Mouse (Mus musculus): Measurements from ENCODE around the gene Sema3f.
A peak's percentile ranks its signal among the peaks of the same experiment; 100 is the strongest.

Gene Sema3f

GRCm38 (mm10) chr9:107709697-107710483, at the start of gene Sema3f:
TSS of gene Sema3f (minus strand) at chr9:107710475.
- DNase-seq (ENCODE audit: low read depth, low spot score): peak; percentile 88

DNA sequence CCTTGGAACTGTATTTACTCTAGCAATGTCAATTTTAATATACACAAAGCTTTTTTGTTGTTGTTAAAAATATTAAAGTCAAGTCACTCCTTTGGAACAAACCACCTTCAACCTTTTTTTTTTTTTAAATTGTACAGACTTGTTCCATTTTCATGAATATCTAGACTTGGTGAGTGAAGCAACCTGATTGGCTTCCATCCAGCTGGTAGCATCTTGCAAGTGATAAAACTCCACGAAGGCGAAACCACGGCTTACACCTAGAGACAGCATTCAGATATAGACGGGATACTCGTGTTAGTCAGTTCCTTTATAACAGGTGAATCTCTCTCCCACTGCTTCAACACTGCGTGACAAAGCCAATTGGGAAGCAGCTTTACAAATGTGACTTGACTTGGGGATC, 49.3 kb upstream of the Sema3f start:
- DNase-seq (ENCODE audit: low read depth, low spot score): no peak

DNA sequence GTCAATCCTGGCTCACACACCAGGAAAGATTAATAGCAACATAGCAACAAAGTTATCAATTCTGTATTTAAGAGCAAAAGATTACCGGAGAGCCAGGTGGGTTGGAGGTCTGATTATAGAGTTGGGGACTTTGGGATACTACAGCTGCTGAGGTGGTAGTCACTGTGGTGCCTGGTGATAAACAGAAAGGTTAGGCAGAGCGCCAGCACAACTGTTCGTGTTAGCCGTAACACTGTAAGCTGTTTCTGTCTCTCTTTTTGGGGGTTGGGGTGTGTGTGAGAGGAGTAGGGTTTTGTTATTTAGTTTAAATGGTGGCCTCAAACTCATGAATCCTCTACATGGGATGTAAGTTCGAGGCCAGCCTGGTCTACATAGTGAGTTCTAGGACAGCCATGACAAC, 40.1 kb upstream of the Sema3f start:
- DNase-seq (ENCODE audit: low read depth, low spot score): no peak

DNA sequence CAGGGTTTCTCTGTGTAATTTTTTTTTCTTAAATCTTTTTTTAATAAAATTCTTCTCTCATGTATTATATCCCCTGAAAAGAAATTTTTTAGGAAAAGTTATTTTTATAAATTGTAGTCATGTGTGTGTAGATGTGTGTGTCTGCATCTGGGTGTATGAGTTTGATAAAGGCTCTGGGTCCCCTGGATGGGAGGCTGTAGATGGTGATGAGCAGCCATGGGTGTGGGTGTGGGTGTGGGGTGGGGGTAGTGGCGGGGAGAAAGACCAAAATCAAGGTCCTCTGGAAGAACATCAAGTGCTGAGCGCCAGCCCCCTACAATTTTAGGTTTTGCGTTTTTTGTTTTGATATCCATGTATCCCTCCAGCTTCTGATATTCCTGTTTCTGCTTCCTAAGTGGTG, 37.8 kb upstream of the Sema3f start:
- no peak for DNase-seq (ENCODE audit: low read depth, low spot score)

GRCm38 (mm10) chr9:107747310-107747709, 37.0 kb upstream of the Sema3f start:
- no peak for DNase-seq (ENCODE audit: low read depth, low spot score)

- DNase-seq (ENCODE audit: low read depth, low spot score): no peak
These were observed 36.4 kb upstream of the Sema3f start for GRCm38 (mm10) chr9:107746679-107747078.

- no peak for DNase-seq (ENCODE audit: low read depth, low spot score)
These were observed 33.8 kb upstream of the Sema3f start for GRCm38 (mm10) chr9:107744061-107744460.

DNA sequence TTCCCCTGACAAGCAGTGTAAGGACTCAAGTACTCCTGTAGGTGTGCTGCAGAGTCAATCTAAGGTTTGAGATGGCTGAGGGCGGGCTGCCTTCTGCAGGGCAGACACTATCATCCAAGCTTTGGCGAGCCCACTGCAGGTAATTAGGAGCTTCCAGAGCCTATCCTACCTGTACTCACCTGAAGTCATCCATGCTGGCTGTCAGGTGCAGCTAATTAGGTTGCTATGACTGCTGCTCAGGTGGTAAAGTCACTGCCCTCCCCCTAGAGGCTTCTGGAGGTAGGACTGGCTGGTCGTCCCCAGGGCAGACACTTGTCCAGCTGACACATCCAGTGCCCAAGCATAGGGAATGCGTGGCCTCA, 28.5 kb upstream of the Sema3f start:
- peak; percentile 49 for DNase-seq (ENCODE audit: low read depth, low spot score)

GRCm38 (mm10) chr9:107738020-107738840, 28.0 kb upstream of the Sema3f start:
- peak; percentile 91 for DNase-seq (ENCODE audit: low read depth, low spot score)

GRCm38 (mm10) chr9:107736185-107736485, 25.9 kb upstream of the Sema3f start:
- no peak for DNase-seq (ENCODE audit: low read depth, low spot score)

DNA sequence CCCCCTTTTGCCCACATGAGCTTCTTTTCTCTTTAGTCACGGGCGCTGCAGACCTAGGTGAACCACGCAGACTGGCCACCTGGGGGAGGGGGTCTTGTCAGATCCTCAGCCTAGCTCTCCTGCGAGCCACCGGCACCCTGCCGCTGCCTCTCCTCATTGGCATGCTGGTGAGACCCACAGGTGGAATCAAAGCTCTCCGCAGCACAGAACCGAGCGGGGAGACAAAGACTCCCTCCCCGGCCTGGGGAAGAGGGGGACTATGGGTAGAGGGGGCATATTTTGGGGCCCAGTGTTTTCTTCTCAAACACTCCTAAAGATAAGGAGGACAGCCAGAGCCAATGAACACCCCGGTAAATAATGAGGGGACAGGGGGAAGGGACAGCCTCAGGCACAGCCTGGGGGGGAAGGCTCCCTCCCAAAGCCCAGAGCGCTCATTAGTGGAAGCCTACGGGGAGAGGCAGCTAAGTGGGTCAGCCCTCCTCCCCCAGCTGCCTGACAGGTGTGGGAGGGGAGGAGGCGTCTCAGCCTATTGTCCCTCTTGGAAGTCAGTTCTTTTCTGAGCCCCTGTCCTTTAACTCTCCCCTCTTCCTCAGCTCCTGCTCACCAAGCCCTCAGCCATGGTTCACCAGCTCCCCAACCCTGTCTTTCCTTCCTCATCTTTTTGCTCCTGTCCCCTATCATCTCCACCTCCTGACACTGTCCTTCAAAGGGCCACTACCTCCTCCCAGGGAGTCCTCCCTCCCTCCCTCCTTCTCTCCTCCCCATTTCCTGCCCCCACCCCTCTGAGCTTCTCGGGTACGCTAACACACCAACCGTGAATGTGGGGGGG, 25.3 kb upstream of the Sema3f start:
- peak; percentile 57 for DNase-seq (ENCODE audit: low read depth, low spot score)

GRCm38 (mm10) chr9:107734567-107734971, 24.3 kb upstream of the Sema3f start:
- no peak for DNase-seq (ENCODE audit: low read depth, low spot score)

- DNase-seq (ENCODE audit: low read depth, low spot score): peak; percentile 46
These were observed 19.4 kb upstream of the Sema3f start for GRCm38 (mm10) chr9:107729709-107730108.

DNA sequence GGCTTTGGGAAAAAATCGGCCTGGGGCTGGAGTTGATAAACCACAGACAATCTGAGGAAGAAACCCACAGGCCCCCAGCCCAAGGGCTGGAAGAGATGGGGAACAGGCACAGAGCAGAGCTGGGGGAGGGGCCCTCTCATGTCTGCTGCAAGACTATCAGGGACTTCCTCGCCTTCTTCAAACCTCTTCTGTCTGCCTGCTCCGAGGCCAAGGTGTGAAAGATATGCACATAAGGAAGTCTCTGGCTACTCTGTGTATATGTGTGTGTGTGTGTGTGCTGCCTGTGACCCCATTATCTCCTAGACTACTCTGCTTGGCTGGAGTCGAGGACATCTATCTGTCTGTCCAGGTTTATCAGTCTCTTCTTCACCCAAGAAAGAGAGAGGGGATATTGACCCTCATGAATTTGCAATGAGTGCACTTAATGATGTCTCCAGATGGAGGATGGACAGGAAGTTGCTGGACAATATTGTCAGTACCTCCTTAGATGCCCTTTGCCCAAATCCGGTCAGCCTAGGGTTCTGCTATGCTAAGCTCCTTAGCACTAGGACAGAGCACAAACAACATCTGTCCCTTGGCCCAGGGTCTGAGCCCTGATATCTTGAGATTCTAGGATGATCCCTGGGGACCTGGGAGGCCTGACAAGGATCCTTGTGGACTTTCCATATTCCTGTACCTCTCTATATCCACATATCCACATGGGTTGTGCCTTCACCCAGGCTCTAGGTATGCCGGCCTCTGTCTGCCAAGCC, 18.8 kb upstream of the Sema3f start:
- no peak for DNase-seq (ENCODE audit: low read depth, low spot score)

DNA sequence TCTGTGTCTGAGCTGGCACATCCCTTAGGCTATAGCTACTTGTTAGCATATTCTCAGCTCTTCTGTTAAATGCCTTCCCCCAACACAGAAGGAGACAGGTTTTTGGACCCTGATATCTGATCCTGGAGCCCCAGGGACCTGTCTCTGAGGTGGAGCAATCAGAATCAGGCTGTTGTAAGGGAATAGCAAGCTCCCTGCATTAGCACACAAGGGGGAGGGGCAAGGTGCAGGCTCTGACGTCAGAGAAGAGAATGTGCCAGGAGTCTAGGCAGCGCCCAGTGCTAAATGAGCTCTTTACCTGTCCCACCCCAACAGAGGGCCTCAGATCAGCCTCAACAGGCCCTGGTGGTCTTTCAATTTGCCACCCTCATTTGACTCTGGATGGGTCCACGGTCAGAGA, 16.8 kb upstream of the Sema3f start:
- DNase-seq (ENCODE audit: low read depth, low spot score): peak; percentile 54

GRCm38 (mm10) chr9:107724796-107725195, 14.5 kb upstream of the Sema3f start:
- no peak for DNase-seq (ENCODE audit: low read depth, low spot score)

- no peak for DNase-seq (ENCODE audit: low read depth, low spot score)
These were observed 13.7 kb upstream of the Sema3f start for GRCm38 (mm10) chr9:107723794-107724531.

DNA sequence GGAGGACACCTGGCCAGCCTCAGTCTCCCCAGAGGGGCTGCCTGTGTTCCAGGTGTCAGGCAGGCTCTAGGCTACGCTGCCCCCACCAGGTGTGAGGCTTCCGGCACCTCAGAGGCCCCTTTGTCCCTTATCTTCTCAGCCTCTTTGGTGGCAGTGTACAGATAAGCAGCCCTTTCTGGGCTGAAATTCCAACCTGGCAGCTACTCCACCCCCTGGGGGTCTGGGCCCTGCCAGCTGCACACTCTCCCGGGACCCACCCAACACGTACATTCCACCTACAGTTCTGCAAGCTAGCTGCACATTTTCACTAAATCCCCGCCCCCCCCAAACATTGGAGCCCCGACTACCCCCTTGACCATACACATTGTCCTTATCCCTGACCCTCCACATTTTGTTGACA, 13.0 kb upstream of the Sema3f start:
- no peak for DNase-seq (ENCODE audit: low read depth, low spot score)

DNA sequence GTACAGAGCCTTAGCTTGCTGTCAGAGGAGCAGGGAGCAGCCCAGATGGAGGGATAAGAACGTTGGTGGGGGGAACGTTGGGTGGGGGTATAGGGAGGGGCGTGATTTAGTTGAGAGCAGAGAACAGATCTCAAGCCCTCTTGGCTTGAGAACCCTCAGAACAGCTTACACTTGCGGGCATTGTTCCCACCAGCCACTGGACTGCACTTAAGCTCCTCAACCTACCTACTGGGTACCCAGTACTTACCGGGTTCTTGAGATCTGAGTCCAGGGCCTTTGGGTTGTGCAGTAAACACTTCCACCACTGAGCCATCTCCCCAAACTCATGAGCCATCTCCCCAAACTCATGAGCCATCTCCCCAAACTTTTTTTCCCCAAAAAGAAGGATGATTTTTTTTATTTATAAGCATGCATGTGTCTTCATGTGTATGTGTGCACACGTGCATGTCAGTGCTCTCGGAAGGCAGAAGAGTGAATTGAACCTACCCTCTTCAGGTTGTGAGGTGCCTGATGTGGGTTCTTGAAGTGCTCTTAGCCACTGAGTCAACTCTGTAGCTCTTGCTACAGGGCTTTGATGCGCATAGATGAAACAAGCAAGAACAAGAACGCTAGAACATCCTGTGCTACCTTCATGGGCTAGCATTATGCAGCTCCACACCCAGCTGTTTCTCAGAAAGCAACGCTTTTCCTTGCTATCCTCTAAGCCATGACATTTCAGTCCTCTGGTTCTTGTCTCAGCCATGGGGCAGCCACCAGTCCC, 8.7 kb upstream of the Sema3f start:
- DNase-seq (ENCODE audit: low read depth, low spot score): no peak

DNA sequence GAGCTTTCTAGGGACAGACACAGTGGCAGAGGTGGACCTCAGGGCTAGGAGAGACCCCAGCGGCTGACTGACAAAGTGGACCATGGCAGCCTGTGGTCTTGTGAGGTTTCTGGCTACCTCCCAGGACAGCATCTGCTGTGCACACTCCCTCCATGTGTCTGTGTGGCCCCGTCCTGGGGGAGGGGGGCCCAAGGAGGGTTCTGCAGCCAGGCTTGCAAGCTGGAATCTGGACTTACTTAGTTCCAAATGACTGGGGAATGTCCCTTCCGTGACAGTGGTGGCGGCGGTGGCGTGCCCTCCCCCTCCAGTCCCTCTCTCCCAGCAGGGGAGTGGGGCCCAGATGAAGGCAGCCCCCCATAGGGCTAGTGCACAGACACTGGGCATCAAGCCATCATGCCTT, 6.7 kb upstream of the Sema3f start:
- DNase-seq (ENCODE audit: low read depth, low spot score): no peak
